Mouse (Mus musculus) common myeloid progenitor, adult 5-6 weeks (primary cell): Measurements from ENCODE around the gene Rps6kc1. TPM values are rescaled to one million over a fixed set of nuclear protein-coding genes. Genes with fewer than 3 reads are reported as not detected.

Experiments
- ATAC-seq: replicated peaks from 2 replicates; pipeline ENCODE4 v1.8.0; 2016; ENCODE audit warnings: low read depth, mild to moderate bottlenecking, moderate TSS enrichment, inconsistent platforms; ENCODE audit not compliant: poor library complexity, severe bottlenecking
- total RNA-seq: library from RNA; stranded (forward); fragments of 200-1000, 187-1606 nt; gene quantifications from 2 replicates; pipeline ENCODE4 v1.2.3, GENCODE M21; 2017

The Rps6kc1 gene
- total RNA-seq, 1 experiment from 2014 or later = 16.7 TPM

- no peak for ATAC-seq
Measured at GRCm38 (mm10) chr1:190690528-190691262, 220.9 kb downstream of the Rps6kc1 start.

- ATAC-seq = no peak
Measured at GRCm38 (mm10) chr1:190683060-190683459, 228.5 kb downstream of the Rps6kc1 start.

- ATAC-seq = no peak
Measured at GRCm38 (mm10) chr1:190682021-190682926, 229.3 kb downstream of the Rps6kc1 start.

GRCm38 (mm10) chr1:190675455-190675854 is 236.1 kb downstream of the Rps6kc1 start:
- no peak for ATAC-seq

GRCm38 (mm10) chr1:190669099-190669498 is 242.5 kb downstream of the Rps6kc1 start:
- ATAC-seq = no peak

- no peak for ATAC-seq
Measured at GRCm38 (mm10) chr1:190667821-190668220, 243.7 kb downstream of the Rps6kc1 start.

GRCm38 (mm10) chr1:190667326-190667725 is 244.2 kb downstream of the Rps6kc1 start:
- ATAC-seq = no peak

GRCm38 (mm10) chr1:190665490-190665875 is 246.1 kb downstream of the Rps6kc1 start:
- ATAC-seq = no peak

- no peak for ATAC-seq
Measured at GRCm38 (mm10) chr1:190664767-190665489, 246.6 kb downstream of the Rps6kc1 start.

GRCm38 (mm10) chr1:190663996-190664395 is 247.6 kb downstream of the Rps6kc1 start:
- ATAC-seq = no peak

- ATAC-seq = no peak
Measured at GRCm38 (mm10) chr1:190662736-190663135, 248.8 kb downstream of the Rps6kc1 start.

GRCm38 (mm10) chr1:190661764-190662163 is 249.8 kb downstream of the Rps6kc1 start:
- ATAC-seq = no peak

- ATAC-seq = no peak
Measured at GRCm38 (mm10) chr1:190661249-190661648, 250.3 kb downstream of the Rps6kc1 start.

- ATAC-seq = no peak
Measured at GRCm38 (mm10) chr1:190659722-190660502, 251.7 kb downstream of the Rps6kc1 start.

GRCm38 (mm10) chr1:190658266-190658665 is 253.3 kb downstream of the Rps6kc1 start:
- ATAC-seq = no peak

- no peak for ATAC-seq
Measured at GRCm38 (mm10) chr1:190656089-190656488, 255.5 kb downstream of the Rps6kc1 start.

GRCm38 (mm10) chr1:190655651-190656050 is 255.9 kb downstream of the Rps6kc1 start:
- ATAC-seq = no peak

- no peak for ATAC-seq
Measured at GRCm38 (mm10) chr1:190655081-190655480, 256.5 kb downstream of the Rps6kc1 start.

- no peak for ATAC-seq
Measured at GRCm38 (mm10) chr1:190654694-190655001, 256.9 kb downstream of the Rps6kc1 start.
